Mouse (Mus musculus) ovary, adult 10 weeks (tissue): ENCODE data around the gene Oxld1. TPM values are rescaled to one million over a fixed set of nuclear protein-coding genes. Genes with fewer than 3 reads are reported as not detected.

ENCODE experiments used
- polyA plus RNA-seq: library from polyadenylated mRNA; stranded (reverse); fragments of 350-450 nt; fragmentation: Illumina TruSeq; extraction: RNeasy Lipid Tissue Mini Kit (QIAGEN cat#74804); gene quantifications from one replicate; pipeline ENCODE4 v1.2.3, GENCODE M21; 2014

Oxld1 gene
- 1.5 TPM for polyA plus RNA-seq

GRCm38 (mm10) chr11:120457772-120458751 is at the start of gene Oxld1, which contains the start of gene Ccdc137:
Oxld1 (minus strand) TSS chr11:120458068.
Ccdc137 (plus strand) TSS chr11:120458115.

GRCm38 (mm10) chr11:120491317-120492023 is 33.6 kb upstream of the Oxld1 start, which contains the start of gene Slc25a10:
Slc25a10 (plus strand) TSS chr11:120491840.

GRCm38 (mm10) chr11:120484265-120484981 is 26.6 kb upstream of the Oxld1 start, which contains the start of gene Mrpl12:
Mrpl12 (plus strand) TSS chr11:120484613.

GRCm38 (mm10) chr11:120467051-120467735 is 9.3 kb upstream of the Oxld1 start, which contains the start of gene Arl16:
Arl16 (minus strand) TSS chr11:120467607.

GRCm38 (mm10) chr11:120453306-120453705 is 4.6 kb downstream of the Oxld1 start, which contains the start of gene Pde6g:
Pde6g (minus strand) TSS chr11:120453500.

GRCm38 (mm10) chr11:120442344-120442743 is 15.5 kb downstream of the Oxld1 start, which contains the start of gene Tspan10:
Tspan10 (plus strand) TSS chr11:120442644.

GRCm38 (mm10) chr11:120437152-120437856 is 20.6 kb downstream of the Oxld1 start, which contains the start of gene Nploc4:
Nploc4 (minus strand) TSS chr11:120437708.

Other genes starting within 250 kb of the Oxld1 start
- gene Bahcc1, start 225.1 kb downstream of the Oxld1 start, polyA plus RNA-seq: 2.5 TPM
- gene Actg1, start 109.5 kb downstream of the Oxld1 start, polyA plus RNA-seq: 659 TPM
- not detected for gene Fscn2, start 96.5 kb downstream of the Oxld1 start, polyA plus RNA-seq
- gene Faap100, start 79.3 kb downstream of the Oxld1 start, polyA plus RNA-seq: not detected
- 22.0 TPM for gene Nploc4, start 20.4 kb downstream of the Oxld1 start, polyA plus RNA-seq
- gene Tspan10, start 15.4 kb downstream of the Oxld1 start, polyA plus RNA-seq: not detected
- not detected for gene Pde6g, start 4.6 kb downstream of the Oxld1 start, polyA plus RNA-seq
- gene Ccdc137, start within 50 bp of the Oxld1 start, polyA plus RNA-seq: 14.0 TPM
- gene Arl16, start 9.5 kb upstream of the Oxld1 start, polyA plus RNA-seq: 9.9 TPM
- 1.2 TPM for gene Mrpl12, start 26.5 kb upstream of the Oxld1 start, polyA plus RNA-seq
- gene Slc25a10, start 33.8 kb upstream of the Oxld1 start, polyA plus RNA-seq: not detected
- not detected for gene Gcgr, start 72.6 kb upstream of the Oxld1 start, polyA plus RNA-seq
- gene Mcrip1, start 91.7 kb upstream of the Oxld1 start, polyA plus RNA-seq: 1.5 TPM
- not detected for gene Ppp1r27, start 93.1 kb upstream of the Oxld1 start, polyA plus RNA-seq
- 235 TPM for gene P4hb, start 115.2 kb upstream of the Oxld1 start, polyA plus RNA-seq
- gene Arhgdia, start 123.6 kb upstream of the Oxld1 start, polyA plus RNA-seq: 29.1 TPM
- gene Alyref, start 140.3 kb upstream of the Oxld1 start, polyA plus RNA-seq: 37.9 TPM
- gene Anapc11, start 140.4 kb upstream of the Oxld1 start, polyA plus RNA-seq: 5.8 TPM
- gene Npb, start 150.4 kb upstream of the Oxld1 start, polyA plus RNA-seq: not detected
- 3.4 TPM for gene Pcyt2, start 159.9 kb upstream of the Oxld1 start, polyA plus RNA-seq
- gene Sirt7, start 167.2 kb upstream of the Oxld1 start, polyA plus RNA-seq: 3.2 TPM
- 10.4 TPM for gene Mafg, start 175.5 kb upstream of the Oxld1 start, polyA plus RNA-seq
- gene Pycr1, start 185.7 kb upstream of the Oxld1 start, polyA plus RNA-seq: 1.6 TPM
- gene Myadml2, start 190.1 kb upstream of the Oxld1 start, polyA plus RNA-seq: not detected
- gene Notum, start 203.1 kb upstream of the Oxld1 start, polyA plus RNA-seq: not detected
- gene Aspscr1, start 214.9 kb upstream of the Oxld1 start, polyA plus RNA-seq: 0.77 TPM